Mouse (Mus musculus) liver, embryonic 14.5 days (tissue): ENCODE measurements around the gene Lzic.

ENCODE experiments used
- CTCF ChIP-seq: IDR thresholded peaks from 2 replicates; pipeline ENCODE4 v1.5.1; 2016; ENCODE audit warnings: antibody characterized with exemption, low read depth, control low read depth
- EP300 ChIP-seq: IDR thresholded peaks from 2 replicates; pipeline ENCODE4 v1.6.1; 2016; ENCODE audit warnings: antibody characterized with exemption, low read depth

DNA sequence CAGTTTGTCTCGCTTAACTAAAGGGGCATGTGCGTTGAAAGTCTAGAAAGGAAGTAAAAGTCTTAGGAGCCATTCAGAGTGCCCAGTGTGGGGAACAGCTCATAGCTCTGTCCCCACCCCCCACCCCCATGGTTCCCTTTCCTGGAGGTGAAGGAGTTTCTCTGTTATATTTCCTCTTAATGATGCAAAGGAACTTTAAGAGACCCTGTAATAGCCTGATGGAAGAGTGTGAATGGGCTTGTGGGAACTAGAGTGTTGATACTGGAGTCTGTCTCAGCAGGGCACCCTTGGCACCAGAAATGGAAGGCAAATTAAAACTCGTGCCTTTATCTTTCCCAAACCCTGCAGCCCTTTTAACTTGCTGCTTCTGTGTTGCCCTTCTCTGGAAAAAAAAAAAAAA is 19.8 kb downstream of the Lzic start:
- TF ChIP-seq CTCF (no peak), EP300 (no peak)
